Mouse (Mus musculus) spleen, adult 2 months (tissue): Measurements from ENCODE around the gene Ank2.

Experiments used
- CTCF ChIP-seq: fragments of 200-500 bp; IDR thresholded peaks from 2 replicates; pipeline ENCODE4 v1.5.1; 2011; ENCODE audit warnings: mild to moderate bottlenecking, inconsistent platforms; ENCODE audit not compliant: insufficient read depth, insufficient read length, insufficient replicate concordance; ENCODE audit errors: extremely low read depth
- POLR2A ChIP-seq: fragments of 200-500 bp; IDR thresholded peaks from 2 replicates; pipeline ENCODE4 v1.6.1; 2011; ENCODE audit warnings: low read depth, low read length, inconsistent platforms

DNA sequence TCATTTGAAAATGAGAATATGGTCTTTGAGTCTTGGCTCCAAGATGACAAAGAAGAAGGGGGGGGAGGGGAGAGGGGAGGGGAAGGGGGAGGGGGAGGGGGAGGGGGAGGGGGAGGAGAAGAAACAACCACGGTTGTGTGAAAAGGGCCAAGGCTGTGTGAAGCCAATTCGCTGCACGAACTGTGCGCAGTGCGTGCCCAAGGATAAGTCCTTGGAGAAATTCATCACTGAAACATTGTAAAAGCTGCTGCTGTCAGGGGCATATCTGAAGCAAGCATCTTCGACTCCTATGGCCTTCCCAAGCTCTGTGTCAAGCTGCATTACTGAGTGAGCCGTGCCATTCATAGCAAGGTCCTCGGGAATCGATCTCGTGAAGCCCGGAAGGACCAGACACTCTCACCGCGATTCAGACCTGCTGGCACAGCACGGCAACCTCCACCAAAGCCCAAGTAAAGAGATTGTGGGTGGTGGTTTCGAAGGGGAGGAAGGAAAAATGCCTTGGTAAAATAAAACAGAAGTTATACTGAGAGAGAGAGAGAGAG is 13.7 kb upstream of the Ank2 start:
- TF ChIP-seq CTCF (no peak), POLR2A (no peak)
